Mouse (Mus musculus): ENCODE data around the gene Cog7.

Cog7 gene

DNA sequence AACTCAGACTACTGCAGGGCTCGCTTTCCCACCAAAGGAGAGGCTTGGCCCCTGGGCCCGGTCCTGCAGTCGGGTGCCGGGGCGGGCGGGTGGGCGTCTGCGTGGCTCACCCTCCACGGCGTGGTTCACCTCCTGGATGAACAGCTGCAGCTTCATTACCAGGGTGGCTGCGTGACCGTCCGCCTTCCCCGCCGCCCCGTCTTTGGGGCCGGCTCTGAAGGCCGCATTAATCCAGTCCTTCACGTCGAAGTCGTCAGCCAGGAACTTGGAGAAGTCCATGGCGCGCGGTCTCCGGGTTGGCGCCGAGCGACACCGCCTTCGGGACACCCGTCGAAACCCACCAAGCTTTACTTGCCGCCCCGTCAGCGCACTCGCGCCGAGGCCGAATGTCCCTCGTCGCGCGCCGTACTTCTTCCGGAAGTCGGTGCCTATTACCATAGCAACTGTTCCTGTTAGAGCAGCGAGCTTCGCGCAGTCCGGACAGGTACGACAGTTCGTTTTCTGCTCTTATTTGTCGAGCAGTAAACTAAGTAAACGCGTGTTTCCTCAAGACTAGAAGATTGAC lies at the start of gene Cog7:
Gene Cog7 (minus strand): TSS at position 405 of the 565 bp plus-strand sequence.
- peak; percentile 86 to 88 for DNase-seq (ENCODE audit: low spot score in 2 of 2)

DNA sequence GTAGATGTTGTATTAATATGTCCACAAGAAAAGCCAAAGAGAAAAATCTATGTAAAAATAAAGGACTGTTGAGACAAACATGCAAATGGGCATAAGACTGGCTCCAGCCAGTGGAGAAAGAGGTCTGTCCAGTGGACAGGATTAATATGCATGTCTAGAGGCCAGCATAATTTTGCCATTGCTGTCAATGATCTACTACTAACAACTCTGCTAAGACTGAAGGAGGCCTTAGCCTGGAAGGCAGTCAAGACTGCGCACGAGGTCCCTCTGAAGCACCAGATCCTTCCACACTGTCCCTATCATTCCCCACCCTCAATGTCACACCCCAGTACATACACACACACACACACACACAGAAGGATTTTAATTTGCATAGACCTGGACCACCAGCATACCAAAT lies 40.6 kb upstream of the Cog7 start:
- DNase-seq (ENCODE audit: low spot score in 2 of 2): no peak

DNA sequence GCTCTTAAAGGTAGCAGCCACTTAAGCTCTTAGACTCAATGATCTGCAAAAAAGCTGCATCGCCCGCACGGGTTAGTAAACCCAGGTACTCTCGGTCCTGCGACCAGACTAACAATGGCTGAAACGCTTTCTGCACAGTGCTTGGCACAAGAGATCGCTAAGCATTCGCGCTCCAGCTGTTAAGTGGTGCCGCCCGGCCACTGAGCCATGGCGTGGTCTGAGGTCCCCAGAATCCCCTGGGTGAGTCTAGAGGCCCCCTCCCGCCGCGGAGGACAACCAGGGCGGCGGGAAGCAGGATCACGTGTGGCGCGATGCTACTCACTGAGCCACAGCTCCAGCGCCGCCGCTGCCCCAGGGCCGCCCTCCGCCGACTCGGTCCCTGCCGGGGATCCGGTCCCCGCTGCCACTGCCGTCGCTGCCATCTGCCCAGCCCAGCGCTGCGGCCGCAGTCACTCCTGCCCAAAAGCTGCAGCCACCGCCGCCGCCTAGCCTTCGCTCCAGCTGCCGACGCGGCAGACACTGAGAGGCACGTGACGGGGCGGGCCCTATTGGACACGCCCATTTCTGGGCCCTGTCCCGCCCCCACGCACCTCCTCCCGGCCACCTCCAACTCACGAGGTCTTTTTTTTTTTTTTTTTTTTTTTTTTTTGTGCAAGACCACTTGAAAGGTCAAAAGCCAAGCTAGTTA lies 39.3 kb upstream of the Cog7 start, which contains the start of gene Gga2:
Gene Gga2 (minus strand): TSS at position 556 of the 688 bp plus-strand sequence.
- peak; percentile 67 to 76 for DNase-seq (ENCODE audit: low spot score in 2 of 2)

DNA sequence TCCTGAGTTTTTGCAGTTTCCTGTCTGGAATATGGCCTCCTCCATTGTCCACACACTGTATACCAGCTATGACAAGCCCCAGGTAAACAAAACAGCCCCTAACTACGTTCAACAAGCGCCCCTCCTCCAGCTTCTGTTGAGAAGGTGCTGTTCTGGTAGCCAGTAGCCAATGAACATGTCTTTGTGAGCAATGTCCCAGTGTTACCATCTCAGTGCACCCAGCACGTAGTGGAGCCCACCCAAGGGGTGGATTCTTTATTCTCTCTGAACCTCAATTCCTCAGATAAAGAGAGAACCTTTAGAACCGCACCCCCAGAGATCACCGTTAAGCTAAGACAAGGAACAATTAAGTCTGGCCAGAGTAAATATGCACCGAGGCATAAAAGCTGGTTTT lies 38.8 kb upstream of the Cog7 start:
- DNase-seq (ENCODE audit: low spot score in 2 of 2): no peak

DNA sequence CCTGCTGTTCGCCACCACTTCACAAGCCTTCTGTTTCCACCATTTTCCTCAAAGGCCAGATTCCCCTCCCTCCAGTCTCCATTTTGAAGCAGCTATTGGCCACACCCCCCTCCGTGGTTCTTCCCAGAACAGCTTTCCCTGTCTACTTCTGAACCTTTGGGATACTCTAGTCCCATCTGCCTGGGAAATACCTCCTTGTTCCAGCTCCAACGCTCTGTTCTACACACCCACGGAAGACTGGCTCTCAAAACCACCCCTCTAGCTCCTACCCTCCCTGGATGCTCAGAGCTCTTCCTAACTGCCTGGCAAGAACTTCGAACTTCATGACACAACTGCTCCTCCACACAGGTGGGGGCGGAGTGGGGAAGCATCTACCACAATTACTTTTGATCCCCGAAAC lies 37.5 kb upstream of the Cog7 start:
- DNase-seq (ENCODE audit: low spot score in 2 of 2): peak in 1 of 2 experiments; percentile 33

DNA sequence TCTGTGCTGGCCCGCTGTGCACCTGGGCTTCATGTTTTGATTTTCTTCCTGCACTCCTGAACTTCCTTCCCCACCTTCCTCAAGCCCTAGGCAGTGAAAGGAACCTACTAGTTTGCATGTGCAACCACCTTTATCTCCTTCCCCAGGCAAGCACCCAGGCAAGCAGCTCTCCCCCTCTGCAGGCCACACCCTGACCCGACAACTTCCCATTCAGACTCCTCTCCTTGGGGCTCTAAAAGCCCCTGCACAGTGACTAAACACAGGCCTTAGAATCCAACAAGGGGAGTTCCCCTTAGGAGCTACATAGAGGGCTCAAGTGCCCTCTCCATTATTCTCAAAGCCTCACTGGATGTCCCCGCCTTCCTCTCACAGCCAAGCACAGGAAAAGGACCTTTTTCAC lies 36.7 kb upstream of the Cog7 start:
- no peak for DNase-seq (ENCODE audit: low spot score in 2 of 2)

DNA sequence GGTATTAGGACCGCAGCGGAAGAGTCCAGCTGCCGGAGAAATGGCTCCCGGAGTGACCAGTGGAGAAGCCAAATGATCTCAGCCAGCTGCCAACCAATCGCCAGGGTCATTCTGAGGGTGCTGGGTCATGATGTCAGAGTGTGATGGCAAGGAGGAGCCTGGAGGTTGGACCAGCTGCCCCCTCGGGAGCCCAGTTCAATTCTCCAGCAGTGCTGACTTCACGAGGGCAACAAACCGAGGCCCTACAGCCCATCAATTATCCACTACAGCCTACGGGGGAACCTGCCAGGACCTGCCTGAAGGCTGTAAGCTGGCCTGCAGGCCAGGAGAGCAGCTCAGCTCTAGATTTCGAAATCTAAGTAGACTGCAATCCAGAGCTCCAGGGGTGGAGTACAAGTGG lies 34.2 kb upstream of the Cog7 start:
- no peak for DNase-seq (ENCODE audit: low spot score in 2 of 2)

DNA sequence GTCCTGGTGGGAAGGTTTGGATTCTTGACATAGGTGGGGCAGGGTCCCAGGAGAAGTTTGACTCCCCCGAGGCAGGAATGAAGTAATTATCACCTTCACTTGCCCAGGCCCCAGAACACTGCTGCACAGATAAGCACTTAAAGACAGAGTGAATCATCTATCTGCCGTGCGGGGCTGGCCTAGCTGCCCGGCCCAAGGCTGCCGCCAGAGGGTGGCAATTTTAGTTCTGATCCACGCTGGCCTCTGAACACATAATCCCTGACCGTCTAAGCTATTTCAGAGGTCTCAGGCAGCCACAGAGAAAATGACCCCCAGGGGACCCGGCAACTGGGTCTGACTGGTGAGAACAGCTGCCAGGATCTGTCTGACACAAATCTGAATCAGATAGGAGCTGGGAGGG lies 33.6 kb upstream of the Cog7 start:
- DNase-seq (ENCODE audit: low spot score in 2 of 2): no peak

DNA sequence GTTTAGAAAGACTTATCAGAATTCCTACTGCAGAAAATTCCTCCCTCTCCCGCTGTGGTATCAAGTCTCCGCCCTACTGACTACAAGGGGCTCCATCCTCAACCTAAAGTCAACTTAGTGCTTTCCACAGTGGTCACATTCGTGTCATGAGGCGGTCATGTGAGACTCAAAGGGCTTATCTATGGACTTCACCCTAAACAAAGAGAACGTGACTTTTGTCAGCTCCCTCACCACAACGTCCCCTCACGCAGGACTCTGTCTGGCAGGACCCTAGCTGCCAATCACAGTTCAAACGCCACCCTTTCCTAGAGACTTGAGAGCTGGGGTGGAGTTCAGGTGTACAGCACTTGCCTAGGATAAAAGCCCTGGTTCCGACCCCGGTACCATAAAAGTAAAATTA lies 31.4 kb upstream of the Cog7 start:
- DNase-seq (ENCODE audit: low spot score in 2 of 2): no peak

DNA sequence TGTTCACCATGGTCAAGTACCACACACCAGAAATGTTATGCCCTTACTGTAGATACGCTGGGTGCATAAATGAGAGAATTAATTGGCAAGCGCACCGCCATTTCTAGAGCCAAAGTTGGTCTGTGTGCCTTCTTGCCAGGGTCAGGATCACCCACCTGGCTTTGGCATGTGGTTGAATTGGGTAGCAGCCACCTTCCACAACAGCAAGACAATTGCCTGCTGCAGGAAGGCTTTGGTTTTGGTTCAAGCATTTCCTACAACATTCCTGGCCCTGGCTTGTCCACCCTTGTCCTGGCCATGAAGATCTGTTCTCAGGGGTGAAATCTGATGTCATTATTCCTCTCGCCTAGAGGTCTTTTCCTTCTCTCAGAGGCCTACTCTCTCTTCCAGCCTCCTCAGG lies 30.9 kb upstream of the Cog7 start:
- DNase-seq (ENCODE audit: low spot score in 2 of 2): no peak

DNA sequence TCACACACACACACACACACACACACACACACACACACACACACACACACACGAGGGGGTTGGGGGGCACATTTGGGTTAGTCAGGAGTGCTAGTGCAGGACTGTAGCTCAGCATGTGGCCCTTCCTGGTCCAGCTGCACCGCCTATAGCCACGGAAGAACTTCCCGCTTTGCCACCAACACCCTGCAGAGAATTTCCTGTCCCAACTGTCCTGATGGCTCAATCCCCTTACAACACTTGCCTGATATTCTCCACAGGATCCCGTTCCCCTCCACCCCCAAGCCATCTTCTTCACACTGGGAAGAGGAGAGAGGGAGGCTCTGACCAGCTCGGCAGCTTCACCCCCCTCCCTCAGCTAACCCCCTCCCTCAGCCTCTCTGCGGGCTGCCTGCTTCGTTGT lies 18.9 kb upstream of the Cog7 start:
- DNase-seq (ENCODE audit: low spot score in 2 of 2): no peak

DNA sequence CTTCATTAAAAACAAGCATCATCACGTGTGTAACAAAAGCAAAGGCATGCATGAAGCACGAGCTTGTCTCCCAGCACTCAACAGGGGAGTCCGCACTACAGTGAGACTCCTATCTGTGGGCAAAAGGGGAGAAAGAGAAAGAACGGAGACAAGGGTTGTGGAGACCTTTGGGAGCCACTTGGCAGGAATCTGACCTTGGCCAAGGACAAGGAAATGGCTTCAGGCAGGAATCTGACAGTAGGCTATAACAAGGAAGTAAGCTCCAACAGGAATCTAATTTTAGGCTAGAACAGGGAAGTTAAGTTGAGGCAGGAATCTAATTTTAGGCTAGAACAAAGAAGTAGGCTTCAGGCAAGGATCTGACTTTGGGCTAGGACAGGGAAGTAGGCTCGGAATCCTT lies 14.4 kb upstream of the Cog7 start:
- DNase-seq (ENCODE audit: low spot score in 2 of 2): no peak

DNA sequence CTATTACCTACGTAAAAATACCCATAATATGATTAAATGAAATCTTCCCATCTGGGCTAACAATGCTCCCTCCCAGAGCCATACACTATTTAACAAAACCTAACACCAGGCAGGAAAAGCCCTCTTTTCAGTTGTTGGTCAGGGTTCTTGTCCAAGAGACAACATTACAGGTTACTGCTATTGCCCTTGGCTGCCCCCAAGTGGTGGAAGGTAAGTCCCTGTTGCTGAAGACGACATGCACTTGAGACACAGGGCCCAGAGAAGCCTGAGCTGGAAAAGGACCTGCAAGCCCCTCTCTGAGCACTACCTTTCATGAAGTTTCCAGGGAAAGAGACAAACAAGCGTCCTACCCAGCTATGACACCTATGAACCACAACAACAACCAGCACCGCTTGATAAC lies 6.5 kb downstream of the Cog7 start:
- DNase-seq (ENCODE audit: low spot score in 2 of 2): peak in 1 of 2 experiments; percentile 26

DNA sequence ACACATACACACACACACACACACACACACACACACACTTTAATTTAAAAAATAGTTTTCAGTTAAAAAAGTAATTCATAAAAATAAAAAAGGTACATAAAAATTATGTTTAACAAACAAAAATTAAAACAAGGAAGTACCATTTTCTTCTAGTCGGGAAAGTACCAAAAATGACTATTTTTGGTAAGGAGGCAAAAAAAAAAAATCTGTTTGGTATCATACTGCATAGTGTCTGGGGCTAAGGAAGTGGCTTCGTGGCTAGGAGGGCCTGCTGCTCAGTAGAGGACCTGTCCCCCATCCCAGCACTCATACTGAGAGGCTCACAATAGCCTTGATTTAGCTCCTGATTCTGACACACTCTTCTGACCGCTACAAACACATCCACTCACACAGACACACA lies 9.8 kb downstream of the Cog7 start:
- DNase-seq (ENCODE audit: low spot score in 2 of 2): no peak

DNA sequence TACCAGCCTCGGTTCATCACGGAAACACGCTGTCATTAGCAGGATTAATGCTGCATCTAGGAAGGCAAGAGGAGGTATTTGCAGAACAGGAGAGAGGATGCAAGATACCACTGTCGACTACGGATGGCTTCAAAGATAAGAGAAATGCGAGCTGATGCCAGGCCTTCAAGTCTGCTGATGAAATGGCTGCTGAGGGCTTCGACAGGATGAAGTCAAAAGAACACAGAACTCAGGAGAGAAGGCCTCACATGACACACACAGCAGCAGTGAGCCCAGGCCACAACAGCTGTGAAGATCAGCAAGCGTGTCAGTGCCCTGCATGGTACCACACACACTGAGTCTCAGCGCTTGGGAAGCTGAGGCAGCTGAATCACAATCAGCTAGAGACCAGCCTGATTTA lies 11.3 kb downstream of the Cog7 start:
- DNase-seq (ENCODE audit: low spot score in 2 of 2): no peak

DNA sequence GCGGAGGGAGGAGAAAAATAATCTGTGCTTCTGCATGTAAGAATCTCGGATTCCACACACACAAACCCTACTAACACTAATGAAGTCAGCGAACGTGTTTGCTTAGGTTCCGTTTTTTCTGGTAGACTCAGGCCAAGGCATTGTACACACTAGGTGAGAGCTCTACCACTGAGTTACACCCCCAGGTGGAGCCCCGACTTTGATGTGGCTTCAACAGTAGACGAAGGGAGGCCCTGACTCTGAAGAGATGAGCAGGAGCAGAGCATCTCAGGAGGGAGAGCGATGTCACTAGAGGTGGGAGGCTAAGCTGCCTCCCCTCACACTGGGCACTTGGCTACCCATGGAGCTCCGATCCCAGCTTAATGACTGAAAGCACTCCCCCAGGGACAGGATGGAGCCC lies 12.7 kb downstream of the Cog7 start:
- no peak for DNase-seq (ENCODE audit: low spot score in 2 of 2)

DNA sequence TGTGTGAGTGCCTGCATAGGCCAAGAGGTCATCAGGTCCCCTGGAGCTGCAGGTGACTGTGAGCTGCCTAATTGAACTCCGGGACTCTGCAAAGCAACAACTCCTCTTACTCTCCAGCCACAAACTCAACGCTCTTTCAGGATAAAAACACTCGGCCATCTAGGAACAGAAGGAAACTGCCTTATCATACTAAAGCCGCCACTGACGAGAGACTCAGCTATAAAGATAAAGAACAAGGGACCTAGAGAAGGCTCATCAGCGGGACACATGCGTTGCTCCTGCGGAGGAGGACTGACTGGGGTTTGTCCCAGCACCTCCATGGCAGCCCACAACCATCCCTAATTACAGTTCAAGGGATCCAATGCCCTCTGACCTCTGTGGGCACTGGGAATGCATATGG lies 13.3 kb downstream of the Cog7 start:
- no peak for DNase-seq (ENCODE audit: low spot score in 2 of 2)

DNA sequence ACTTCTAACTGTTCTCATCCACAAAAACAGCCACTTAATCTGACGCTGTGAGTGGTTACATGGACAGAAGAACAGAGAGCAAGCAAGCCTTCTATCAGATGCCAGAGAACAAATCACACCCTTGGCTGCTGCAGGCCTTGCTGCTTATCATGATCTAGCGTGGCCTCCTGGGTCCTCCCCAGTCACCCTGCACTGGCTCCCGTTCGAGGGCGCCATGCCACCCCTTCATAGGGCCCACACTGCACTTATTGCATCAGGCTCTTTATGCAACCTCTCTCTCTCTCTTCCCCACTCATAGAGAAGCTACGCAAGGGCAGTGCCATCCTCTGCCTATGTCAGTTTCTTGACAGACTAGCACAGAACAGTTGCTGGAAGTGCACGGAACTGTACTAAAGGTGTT lies 15.3 kb downstream of the Cog7 start:
- no peak for DNase-seq (ENCODE audit: low spot score in 2 of 2)

DNA sequence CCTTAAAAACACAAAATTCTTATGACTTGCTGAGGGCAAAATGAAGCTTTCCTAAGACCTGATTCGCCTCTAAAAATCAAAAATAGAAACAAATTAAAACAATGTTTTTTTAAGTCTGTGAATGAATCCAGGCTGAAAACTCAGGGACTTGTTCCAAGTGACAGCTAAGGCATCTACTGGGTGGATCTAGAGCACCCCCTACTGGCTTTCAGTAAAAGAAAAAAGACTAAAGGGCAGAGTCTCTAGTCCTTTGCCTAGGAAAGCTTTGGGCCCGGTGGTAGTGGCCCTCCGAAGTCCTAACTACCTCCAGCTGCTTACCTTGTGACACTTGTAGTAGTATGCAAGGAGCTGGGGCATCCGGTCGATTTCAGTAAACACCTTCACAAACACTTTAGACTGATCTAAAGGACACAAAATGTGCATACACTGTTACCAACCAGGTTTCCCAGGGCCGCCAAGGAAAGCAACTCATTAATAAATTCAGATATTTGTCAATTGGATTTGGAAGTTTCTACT lies 17.6 kb downstream of the Cog7 start:
- DNase-seq (ENCODE audit: low spot score in 2 of 2): peak in 1 of 2 experiments; percentile 26

DNA sequence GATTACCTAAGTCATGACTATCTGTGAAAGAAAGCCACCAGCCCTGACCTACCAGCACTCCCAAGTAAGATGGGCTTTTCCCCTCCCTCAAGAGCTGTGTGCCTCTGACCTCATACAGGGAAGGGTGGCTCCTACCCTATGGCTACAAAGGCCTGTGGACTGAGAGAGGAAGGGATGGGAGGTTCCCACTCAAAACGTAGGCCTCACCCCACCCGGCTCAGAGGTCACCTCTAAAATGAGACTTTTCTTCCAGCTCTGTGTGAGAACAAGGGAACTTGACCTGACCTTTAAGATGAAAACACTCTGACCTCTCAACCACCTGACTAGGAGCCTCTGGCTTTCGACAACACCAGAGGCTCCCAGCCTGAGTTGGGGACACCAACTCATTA lies 18.9 kb downstream of the Cog7 start:
- DNase-seq (ENCODE audit: low spot score in 2 of 2): no peak

DNA sequence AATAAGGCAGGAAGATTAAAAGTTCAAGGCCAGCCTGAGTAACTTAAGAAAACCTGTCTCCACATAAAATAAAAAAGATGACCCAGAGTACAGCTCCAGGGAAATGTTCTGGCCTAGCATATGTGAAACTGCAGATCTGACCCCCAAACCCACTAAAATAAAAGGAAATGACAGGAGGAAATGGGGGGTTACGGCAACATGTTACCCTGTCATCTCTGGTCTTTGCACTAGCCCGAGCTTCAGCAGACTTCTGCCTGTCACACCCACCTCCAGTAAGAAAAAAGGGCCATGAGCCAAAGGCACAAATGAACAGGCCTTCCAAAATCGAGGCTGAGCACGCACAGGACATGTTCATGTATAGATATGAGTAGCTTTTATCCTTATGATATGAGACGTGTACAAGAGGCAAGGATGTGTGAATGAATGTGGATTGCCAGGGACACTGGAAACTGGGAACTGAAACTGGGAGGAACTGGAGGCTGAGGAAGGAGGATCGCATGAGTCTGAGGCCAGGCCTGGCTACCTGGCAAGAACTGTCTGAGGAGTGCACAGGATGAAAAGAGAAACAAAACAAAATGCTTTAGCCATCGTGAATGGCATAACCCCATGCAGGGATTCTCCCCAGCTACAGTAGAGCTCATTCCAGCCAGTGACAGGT lies 19.5 kb downstream of the Cog7 start:
- DNase-seq (ENCODE audit: low spot score in 2 of 2): no peak

DNA sequence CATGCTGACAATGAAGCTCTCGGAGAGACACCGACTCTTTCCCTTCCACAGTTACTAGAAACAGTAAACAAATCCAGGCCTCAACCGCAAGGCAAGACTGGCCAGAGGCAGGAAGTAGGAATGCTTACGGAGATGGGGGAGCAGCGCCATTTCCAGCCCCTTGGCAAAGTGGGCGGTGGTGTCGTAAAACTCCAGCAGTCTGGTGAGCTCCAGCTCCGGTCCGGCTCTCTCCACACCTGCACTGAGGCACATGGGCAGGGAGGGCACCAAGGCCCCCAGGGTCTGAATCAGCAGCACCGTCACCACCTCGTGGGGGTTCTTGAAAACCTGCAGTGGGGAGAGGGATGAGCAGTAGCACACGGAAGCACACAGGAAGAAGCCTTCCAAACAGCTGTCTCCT lies 25.7 kb downstream of the Cog7 start:
- DNase-seq (ENCODE audit: low spot score in 2 of 2): no peak
